Mouse (Mus musculus): ENCODE results near the gene Per2.

DNA sequence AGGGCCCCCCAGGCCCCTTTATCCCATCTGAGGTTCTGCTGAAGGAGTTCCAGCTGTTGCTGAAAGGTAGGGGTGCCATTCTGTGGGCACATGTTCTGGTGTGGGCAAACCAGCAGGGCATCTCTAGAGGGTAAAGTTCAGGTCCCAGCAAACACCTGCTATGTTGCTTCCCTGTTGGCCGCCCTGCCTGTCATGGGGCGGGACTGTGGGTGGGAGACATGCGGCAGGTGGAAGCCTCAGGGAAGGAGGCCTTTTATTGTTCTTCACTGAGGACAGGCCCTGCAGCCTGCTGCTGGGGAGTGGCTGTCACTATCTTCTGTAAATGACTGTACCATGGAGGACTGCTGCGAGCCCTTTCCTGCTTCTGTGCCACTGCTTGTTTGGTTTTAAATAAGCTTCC lies 89.7 kb downstream of the Per2 start:
- TF ChIP-seq CTCF (IDR thresholded peaks at IDR 0.05; ENCODE audit: low read depth) (no peak), EP300 (IDR thresholded peaks at IDR 0.05; ENCODE audit: low read depth) (no peak)

Measured in liver, embryonic 14.5 days (tissue).